ENCODE assay signal across 22 mouse cellular contexts in the genomic region with DNA sequence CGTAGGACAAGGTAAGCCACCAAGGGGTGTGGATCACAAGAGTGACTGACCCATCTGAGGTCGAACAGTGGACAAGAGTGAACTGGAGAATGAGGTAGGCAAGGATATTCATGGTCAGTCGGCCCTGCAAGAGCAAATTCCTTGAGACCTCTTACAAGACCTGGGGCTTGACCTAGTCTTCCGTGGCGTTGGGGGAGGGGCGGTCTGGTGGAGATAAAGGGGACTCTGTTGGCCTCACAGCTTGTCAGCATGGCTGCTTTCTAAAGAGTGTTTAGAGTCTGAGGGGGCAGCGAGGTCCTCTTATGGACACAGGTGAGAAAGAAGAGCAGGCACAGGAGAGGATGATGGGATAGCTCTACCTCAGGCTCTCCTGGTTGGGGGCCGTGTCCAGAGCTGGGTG. TPM values are rescaled to one million over a fixed set of nuclear protein-coding genes. Genes with fewer than 3 reads are reported as not detected.
"Had no signal": no experiment of that assay in that cellular context is flagged by ENCODE, and none has a peak within 500 bp of the region (broad histone marks: within the 10 kb centered on the region; RNA-seq: fewer than 3 reads in every experiment).

No protein-coding gene starts in this region.

- H3K9ac ChIP-seq: liver, embryonic 13.5 days; midbrain, embryonic 12.5 days; midbrain, embryonic 15.5 days; neural tube, embryonic 12.5 days; neural tube, embryonic 15.5 days had no signal

- ATAC-seq: intestine, embryonic 16.5 days; midbrain, embryonic 15.5 days had no signal

- H3K27ac ChIP-seq: kidney, postnatal 0 days; left cerebral cortex, adult 2 months; liver, embryonic 13.5 days; midbrain, embryonic 12.5 days; midbrain, embryonic 15.5 days; neural tube, embryonic 12.5 days; neural tube, embryonic 15.5 days had no signal

- H3K4me2 ChIP-seq: liver, embryonic 13.5 days; midbrain, embryonic 12.5 days; midbrain, embryonic 15.5 days; neural tube, embryonic 12.5 days; neural tube, embryonic 15.5 days had no signal

- H3K36me3 ChIP-seq: liver, embryonic 13.5 days; midbrain, embryonic 12.5 days; midbrain, embryonic 15.5 days; neural tube, embryonic 12.5 days; neural tube, embryonic 15.5 days had no signal

- H3K4me1 ChIP-seq: liver, embryonic 13.5 days had no signal

- DNase-seq: kidney, adult 2 months; kidney, postnatal 25 days; layer of hippocampus, postnatal 36 days; liver, embryonic 13.5 days; lung, adult 2 months; lung, postnatal 14 days; lung, postnatal 4 days; thymus, postnatal 25 days had no signal

- H3K9me3 ChIP-seq: liver, embryonic 13.5 days; midbrain, embryonic 12.5 days; midbrain, embryonic 15.5 days; neural tube, embryonic 12.5 days; neural tube, embryonic 15.5 days had no signal

- H3K4me3 ChIP-seq: left cerebral cortex, adult 2 months; liver, embryonic 13.5 days; midbrain, embryonic 12.5 days; midbrain, embryonic 15.5 days; neural tube, embryonic 12.5 days; neural tube, embryonic 15.5 days had no signal

RNA-seq across cellular contexts. Expression of a gene that starts 8.1 kb away (rescaled TPM):
- total RNA-seq: layer of hippocampus, postnatal 10 days; liver, adult 2 months; megakaryocyte progenitor cell, adult 5-6 weeks had no signal
- polyA plus RNA-seq: kidney, adult 2 months; kidney, postnatal 0 days; limb, embryonic 14.5 days; liver, adult 2 months; liver, embryonic 13.5 days; liver, embryonic 16.5 days; small intestine, adult 2 months; spleen, adult 2 months had no signal
